Mouse (Mus musculus): Measurements from ENCODE around the gene Dclk2.
A peak's percentile ranks its signal among the peaks of the same experiment; 100 is the strongest.

Dclk2 gene

GRCm38 (mm10) chr3:86897066-86897465 is 23.6 kb downstream of the Dclk2 start:
- DNase-seq (ENCODE audit: extremely low read depth, insufficient read length, low spot score): no peak

GRCm38 (mm10) chr3:86894491-86894890 is 26.2 kb downstream of the Dclk2 start:
- DNase-seq (ENCODE audit: extremely low read depth, insufficient read length, low spot score): no peak

GRCm38 (mm10) chr3:86887512-86887911 is 33.1 kb downstream of the Dclk2 start:
- DNase-seq (ENCODE audit: extremely low read depth, insufficient read length, low spot score): no peak

- no peak for DNase-seq (ENCODE audit: extremely low read depth, insufficient read length, low spot score)
These were observed 35.5 kb downstream of the Dclk2 start for GRCm38 (mm10) chr3:86885180-86885579.

GRCm38 (mm10) chr3:86884481-86884880 is 36.2 kb downstream of the Dclk2 start:
- no peak for DNase-seq (ENCODE audit: extremely low read depth, insufficient read length, low spot score)

GRCm38 (mm10) chr3:86883985-86884384 is 36.7 kb downstream of the Dclk2 start:
- no peak for DNase-seq (ENCODE audit: extremely low read depth, insufficient read length, low spot score)

GRCm38 (mm10) chr3:86875912-86876311 is 44.7 kb downstream of the Dclk2 start:
- DNase-seq (ENCODE audit: extremely low read depth, insufficient read length, low spot score): no peak

GRCm38 (mm10) chr3:86873092-86873600 is 47.5 kb downstream of the Dclk2 start:
- DNase-seq (ENCODE audit: extremely low read depth, insufficient read length, low spot score): peak; percentile 56

- DNase-seq (ENCODE audit: extremely low read depth, insufficient read length, low spot score): no peak
These were observed 49.7 kb downstream of the Dclk2 start for GRCm38 (mm10) chr3:86870952-86871351.

GRCm38 (mm10) chr3:86870411-86870810 is 50.2 kb downstream of the Dclk2 start:
- DNase-seq (ENCODE audit: extremely low read depth, insufficient read length, low spot score): no peak

GRCm38 (mm10) chr3:86868721-86869120 is 51.9 kb downstream of the Dclk2 start:
- DNase-seq (ENCODE audit: extremely low read depth, insufficient read length, low spot score): no peak

GRCm38 (mm10) chr3:86863327-86864008 is 57.2 kb downstream of the Dclk2 start:
- DNase-seq (ENCODE audit: extremely low read depth, insufficient read length, low spot score): no peak

GRCm38 (mm10) chr3:86862939-86863311 is 57.7 kb downstream of the Dclk2 start:
- DNase-seq (ENCODE audit: extremely low read depth, insufficient read length, low spot score): no peak

- no peak for DNase-seq (ENCODE audit: extremely low read depth, insufficient read length, low spot score)
These were observed 58.3 kb downstream of the Dclk2 start for GRCm38 (mm10) chr3:86862245-86862938.

- no peak for DNase-seq (ENCODE audit: extremely low read depth, insufficient read length, low spot score)
These were observed 60.9 kb downstream of the Dclk2 start for GRCm38 (mm10) chr3:86859791-86860190.

GRCm38 (mm10) chr3:86858699-86859098 is 62.0 kb downstream of the Dclk2 start:
- no peak for DNase-seq (ENCODE audit: extremely low read depth, insufficient read length, low spot score)

- no peak for DNase-seq (ENCODE audit: extremely low read depth, insufficient read length, low spot score)
These were observed 62.7 kb downstream of the Dclk2 start for GRCm38 (mm10) chr3:86857833-86858398.

GRCm38 (mm10) chr3:86852867-86853266 is 67.8 kb downstream of the Dclk2 start:
- no peak for DNase-seq (ENCODE audit: extremely low read depth, insufficient read length, low spot score)

GRCm38 (mm10) chr3:86851131-86851530 is 69.5 kb downstream of the Dclk2 start:
- no peak for DNase-seq (ENCODE audit: extremely low read depth, insufficient read length, low spot score)

- no peak for DNase-seq (ENCODE audit: extremely low read depth, insufficient read length, low spot score)
These were observed 70.1 kb downstream of the Dclk2 start for GRCm38 (mm10) chr3:86850394-86851030.

GRCm38 (mm10) chr3:86849337-86849736 is 71.3 kb downstream of the Dclk2 start:
- DNase-seq (ENCODE audit: extremely low read depth, insufficient read length, low spot score): no peak
